Mouse (Mus musculus) liver, postnatal 0 days (tissue): ENCODE data around the gene Tmem44. TPM values are rescaled to one million over a fixed set of nuclear protein-coding genes. Genes with fewer than 3 reads are reported as not detected.
A peak's percentile ranks its signal among the peaks of the same experiment; 100 is the strongest.

Source experiments
- ATAC-seq: fragments of 200-750 bp; cut with Nextera tagmentation; 2 replicates; pipeline ENCODE4 v1.8.0; 2017; ENCODE audit warnings: mild to moderate bottlenecking, moderate library complexity
- DNase-seq: peaks from one replicate; pipeline ENCODE4 v3.0.0-alpha.2; 2016
- H3K27ac ChIP-seq: fragments of 300-500 bp; sonication (generic); 2 replicates; pipeline ENCODE4 v1.5.1; 2014; ENCODE audit warnings: antibody characterized with exemption, moderate library complexity, mild to moderate bottlenecking, low read depth
- H3K27me3 ChIP-seq: fragments of 300-500 bp; sonication (generic); 2 replicates; pipeline ENCODE4 v1.6.1; 2014; ENCODE audit warnings: low read length, control low read depth, mixed read lengths; ENCODE audit not compliant: insufficient read depth
- H3K36me3 ChIP-seq: fragments of 300-500 bp; sonication (generic); replicated peaks from 2 replicates; pipeline ENCODE4 v1.6.1; 2014; ENCODE audit warnings: mild to moderate bottlenecking, control low read depth, low read length, moderate library complexity, mixed read lengths; ENCODE audit not compliant: insufficient read depth
- H3K4me1 ChIP-seq: fragments of 300-500 bp; sonication (generic); 2 replicates; pipeline ENCODE4 v1.6.1; 2014; ENCODE audit warnings: antibody characterized with exemption, mild to moderate bottlenecking, control low read depth; ENCODE audit not compliant: insufficient read depth
- H3K4me2 ChIP-seq: fragments of 300-500 bp; sonication (generic); 2 replicates; pipeline ENCODE4 v1.6.1; 2014; ENCODE audit warnings: low read depth, mild to moderate bottlenecking, low read length, moderate library complexity, mixed read lengths
- H3K4me3 ChIP-seq: fragments of 300-500 bp; sonication (generic); 2 replicates; pipeline ENCODE4 v1.5.1; 2014; ENCODE audit warnings: low read depth, low read length
- H3K9ac ChIP-seq: fragments of 300-500 bp; sonication (generic); replicated peaks from 2 replicates; pipeline ENCODE4 v1.6.1; 2014; ENCODE audit warnings: mild to moderate bottlenecking, moderate library complexity
- H3K9me3 ChIP-seq: fragments of 300-500 bp; sonication (generic); 2 replicates; pipeline ENCODE4 v1.6.1; 2016; ENCODE audit warnings: mild to moderate bottlenecking, control low read depth, low read length, mixed read lengths
- CTCF ChIP-seq: sonication (generic); IDR thresholded peaks from 2 replicates; pipeline ENCODE4 v1.5.1; 2016; ENCODE audit warnings: antibody characterized with exemption, low read depth
- EP300 ChIP-seq: IDR thresholded peaks from 2 replicates; pipeline ENCODE4 v1.6.1; 2016; ENCODE audit warnings: antibody characterized with exemption, low read depth, mild to moderate bottlenecking
- WGBS: fragments of 180-500 bp; shearing (Covaris S2); extraction: QIAGEN DNeasy Blood & Tissue Kit; methylation state at CpG from one replicate; pipeline ENCODE4 v1.1.7; 2014; ENCODE audit not compliant: insufficient replicate concordance; 5-methylcytosine and 5-hydroxymethylcytosine counted together
- polyA plus RNA-seq: library from polyadenylated mRNA; unstranded; fragments of >200 nt; fragmentation: Nextera tagmentation; extraction: Ambion mirVana; gene quantifications from 2 replicates; pipeline ENCODE4 v1.2.1, GENCODE M21; 2015

The Tmem44 gene
- polyA plus RNA-seq, 1 experiment from 2014 or later = 0.73 TPM

GRCm38 (mm10) chr16:30527889-30528288, 22.8 kb downstream of the Tmem44 start:
- Histone ChIP-seq H3K27me3 (no peaks in the 10 kb centered on the region), H3K4me1 (no peaks in the 10 kb centered on the region), H3K9me3 (no peaks in the 10 kb centered on the region), H3K36me3 (no peaks in the 10 kb centered on the region), H3K4me3 (no peak overlapping the region), H3K27ac (no peak overlapping the region), H3K4me2 (no peak overlapping the region), H3K9ac (no peak overlapping the region)
- 69% methylated on average over 2 of the region's 2 CpGs for WGBS
- ATAC-seq (no peak), DNase-seq (no peak)
- TF ChIP-seq EP300 = no peak
- no peak for TF ChIP-seq CTCF

GRCm38 (mm10) chr16:30525756-30526155, 24.9 kb downstream of the Tmem44 start:
- no peaks in the 10 kb centered on the region for H3K27me3 ChIP-seq
- no peak overlapping the region for H3K27ac ChIP-seq
- no peaks in the 10 kb centered on the region for H3K9me3 ChIP-seq
- ATAC-seq (no peak), DNase-seq (no peak)
- H3K4me3 ChIP-seq = no peak overlapping the region
- no peak overlapping the region for H3K9ac ChIP-seq
- H3K4me1 ChIP-seq = no peaks in the 10 kb centered on the region
- H3K36me3 ChIP-seq = no peaks in the 10 kb centered on the region
- no peak overlapping the region for H3K4me2 ChIP-seq
- TF ChIP-seq EP300 (no peak), CTCF (no peak)
- WGBS = 62% methylated on average over 14 of the region's 14 CpGs

DNA sequence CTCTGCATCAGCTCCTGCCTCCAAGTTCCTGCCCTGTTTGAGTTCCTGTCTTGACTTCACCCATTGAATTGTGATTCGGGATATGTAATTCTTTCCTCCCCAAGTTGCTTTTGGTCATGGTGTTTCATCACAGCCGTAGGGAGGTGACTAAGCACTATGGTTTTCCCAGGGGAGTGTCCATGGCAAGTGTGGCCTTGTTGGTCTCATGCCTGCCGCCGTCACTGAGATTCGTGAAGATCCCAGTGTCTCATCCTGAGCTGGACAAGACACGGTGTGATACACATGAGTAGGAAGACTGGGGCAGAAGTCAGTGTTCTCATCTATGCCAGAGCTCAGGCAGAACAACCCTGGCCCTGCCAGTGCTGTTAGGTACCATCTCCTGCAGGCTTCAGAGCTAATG, 26.2 kb downstream of the Tmem44 start:
- no peaks in the 10 kb centered on the region for H3K9me3 ChIP-seq
- WGBS = 83% methylated on average over 6 of the region's 6 CpGs
- H3K27ac ChIP-seq = no peak overlapping the region
- ATAC-seq = no peak
- H3K9ac ChIP-seq = no peak overlapping the region
- H3K4me1 ChIP-seq = no peaks in the 10 kb centered on the region
- H3K36me3 ChIP-seq = no peaks in the 10 kb centered on the region
- DNase-seq = no peak
- TF ChIP-seq EP300 (no peak), CTCF (no peak)
- no peak overlapping the region for H3K4me3 ChIP-seq
- H3K27me3 ChIP-seq = no peaks in the 10 kb centered on the region
- no peak overlapping the region for H3K4me2 ChIP-seq

DNA sequence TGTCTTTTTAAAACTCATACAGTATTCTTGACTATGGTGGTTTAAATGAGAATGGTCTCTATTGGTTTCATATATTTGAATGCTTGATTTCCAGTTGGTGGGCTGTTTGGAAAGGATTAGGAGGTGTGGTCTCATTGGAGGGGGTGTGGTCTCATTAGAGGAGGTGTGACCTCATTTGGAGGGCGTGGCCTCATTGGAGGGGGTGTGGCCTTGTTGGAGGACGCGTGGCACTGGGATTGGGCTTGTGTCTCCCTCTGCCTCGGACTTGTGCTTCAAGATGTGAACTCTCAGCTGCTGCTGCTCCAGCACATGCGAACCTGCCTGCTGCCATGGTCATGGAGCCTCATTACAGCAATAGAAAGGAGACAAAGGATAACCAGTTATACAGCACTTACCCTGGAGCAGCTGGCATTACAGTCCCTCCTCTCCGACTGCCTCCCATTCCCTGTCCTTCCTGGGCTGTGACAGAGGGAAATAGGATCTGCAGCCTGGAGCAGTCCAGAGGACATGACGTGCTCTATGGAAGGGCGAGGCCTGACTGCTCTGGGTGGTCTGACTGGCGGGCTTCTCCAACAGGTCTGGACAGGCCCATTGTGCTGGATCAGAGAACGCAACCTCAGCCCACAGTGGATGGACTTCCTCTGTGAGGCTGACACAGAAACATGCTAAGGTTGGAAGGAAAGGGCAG, 28.2 kb downstream of the Tmem44 start:
- H3K4me2 ChIP-seq = no peak overlapping the region
- no peaks in the 10 kb centered on the region for H3K36me3 ChIP-seq
- no peak overlapping the region for H3K4me3 ChIP-seq
- TF ChIP-seq CTCF = no peak
- no peak for TF ChIP-seq EP300
- H3K4me1 ChIP-seq = 0 out of 2 replicates have a peak, but pooled peaks cover 2% of the 10 kb centered on the region
- 74% methylated on average over 10 of the region's 10 CpGs for WGBS
- DNase-seq = peak; percentile 46
- no peaks in the 10 kb centered on the region for H3K27me3 ChIP-seq
- no peak overlapping the region for H3K9ac ChIP-seq
- no peak overlapping the region for H3K27ac ChIP-seq
- H3K9me3 ChIP-seq = no peaks in the 10 kb centered on the region
- peak; percentile 25; the same call in 1 of the 2 replicates for ATAC-seq

- TF ChIP-seq EP300 (no peak), CTCF (peak; percentile 48)
- H3K4me3 ChIP-seq = no peak overlapping the region
- no peaks in the 10 kb centered on the region for H3K27me3 ChIP-seq
- 68% methylated on average over 3 of the region's 3 CpGs for WGBS
- H3K4me2 ChIP-seq = no peak overlapping the region
- ATAC-seq (no peak), DNase-seq (no peak)
- H3K9me3 ChIP-seq = no peaks in the 10 kb centered on the region
- H3K27ac ChIP-seq = no peak overlapping the region
- H3K4me1 ChIP-seq = 0 out of 2 replicates have a peak, but pooled peaks cover 2% of the 10 kb centered on the region
- no peaks in the 10 kb centered on the region for H3K36me3 ChIP-seq
- H3K9ac ChIP-seq = no peak overlapping the region
Measured at GRCm38 (mm10) chr16:30521147-30521546, 29.5 kb downstream of the Tmem44 start.

DNA sequence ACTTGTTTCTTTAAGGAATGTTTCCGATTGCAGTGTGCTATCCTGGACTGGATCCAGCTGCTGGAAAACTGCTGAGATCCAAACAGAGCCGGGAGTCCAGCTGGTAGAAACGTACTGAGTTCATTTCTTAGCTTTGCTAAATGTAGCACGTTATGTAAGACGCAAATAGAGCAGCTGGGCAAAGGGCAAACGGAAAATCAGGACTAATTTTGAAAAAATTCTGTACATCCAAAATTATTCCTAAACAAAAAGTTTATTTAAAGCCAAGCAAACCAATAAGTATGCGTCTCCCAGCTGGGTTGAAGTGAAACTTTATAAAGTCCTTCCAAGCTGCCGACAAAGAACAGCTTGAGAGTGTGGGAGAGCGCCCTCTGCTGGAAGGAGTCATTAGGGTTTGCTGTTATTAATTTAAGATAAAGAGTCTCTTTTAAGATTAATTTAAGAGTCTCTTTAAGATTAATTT, 30.2 kb downstream of the Tmem44 start:
- no peak overlapping the region for H3K9ac ChIP-seq
- 0 out of 2 replicates have a peak, but pooled peaks cover 2% of the 10 kb centered on the region for H3K4me1 ChIP-seq
- H3K36me3 ChIP-seq = no peaks in the 10 kb centered on the region
- ATAC-seq (no peak), DNase-seq (peak; percentile 83)
- peak; percentile 87 for TF ChIP-seq CTCF
- no peak for TF ChIP-seq EP300
- peak overlapping the region; percentile 23 for H3K4me3 ChIP-seq
- peak overlapping the region; percentile 60 for H3K4me2 ChIP-seq
- no peaks in the 10 kb centered on the region for H3K27me3 ChIP-seq
- no peaks in the 10 kb centered on the region for H3K9me3 ChIP-seq
- WGBS = 17% methylated on average over 9 of the region's 9 CpGs
- H3K27ac ChIP-seq = no peak overlapping the region
